Mouse (Mus musculus): ENCODE results near the gene Bcorl1.

DNA sequence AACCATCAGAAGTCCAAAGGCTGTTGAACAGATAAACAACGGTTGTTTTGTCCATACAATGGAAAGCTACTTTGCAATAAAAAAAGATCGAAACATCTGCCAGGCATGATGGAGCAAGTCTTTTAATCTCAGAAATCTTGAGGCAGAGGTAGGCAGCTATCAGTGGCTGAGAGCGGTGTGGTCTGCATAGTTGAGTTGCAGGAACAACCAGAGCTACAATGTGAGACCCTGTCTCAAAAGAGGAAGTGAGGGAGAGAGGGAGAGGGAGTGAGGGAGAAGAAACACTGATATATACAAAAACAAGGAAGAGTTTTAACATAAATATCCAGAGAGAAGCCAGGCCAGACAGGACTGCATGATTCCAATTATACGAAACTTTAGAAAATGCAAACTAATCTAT, 103.5 kb downstream of the Bcorl1 start:
- TF ChIP-seq CTCF (IDR thresholded peaks at IDR 0.05; ENCODE audit: control insufficient read depth, insufficient read depth, insufficient replicate concordance, low read depth, low read length) (no peak), POLR2A (IDR thresholded peaks at IDR 0.05; ENCODE audit: control insufficient read depth, low read depth, low read length) (no peak)

All from testis, adult 2 months (tissue).